Mouse (Mus musculus) G1E-ER4 (cell line): ENCODE data around the gene Erc2. TPM values are rescaled to one million over a fixed set of nuclear protein-coding genes. Genes with fewer than 3 reads are reported as not detected.

Source experiments
- GATA1 ChIP-seq: IDR thresholded peaks from one replicate; pipeline ENCODE4 v1.8.0; 2012; ENCODE audit warnings: low read length, inconsistent platforms
- polyA plus RNA-seq: library from polyadenylated mRNA; stranded (reverse); fragments of >175 nt; gene quantifications from 2 replicates; pipeline ENCODE4 v1.2.3, GENCODE M21; 2012

The Erc2 gene
- polyA plus RNA-seq, 1 experiment = not detected

DNA sequence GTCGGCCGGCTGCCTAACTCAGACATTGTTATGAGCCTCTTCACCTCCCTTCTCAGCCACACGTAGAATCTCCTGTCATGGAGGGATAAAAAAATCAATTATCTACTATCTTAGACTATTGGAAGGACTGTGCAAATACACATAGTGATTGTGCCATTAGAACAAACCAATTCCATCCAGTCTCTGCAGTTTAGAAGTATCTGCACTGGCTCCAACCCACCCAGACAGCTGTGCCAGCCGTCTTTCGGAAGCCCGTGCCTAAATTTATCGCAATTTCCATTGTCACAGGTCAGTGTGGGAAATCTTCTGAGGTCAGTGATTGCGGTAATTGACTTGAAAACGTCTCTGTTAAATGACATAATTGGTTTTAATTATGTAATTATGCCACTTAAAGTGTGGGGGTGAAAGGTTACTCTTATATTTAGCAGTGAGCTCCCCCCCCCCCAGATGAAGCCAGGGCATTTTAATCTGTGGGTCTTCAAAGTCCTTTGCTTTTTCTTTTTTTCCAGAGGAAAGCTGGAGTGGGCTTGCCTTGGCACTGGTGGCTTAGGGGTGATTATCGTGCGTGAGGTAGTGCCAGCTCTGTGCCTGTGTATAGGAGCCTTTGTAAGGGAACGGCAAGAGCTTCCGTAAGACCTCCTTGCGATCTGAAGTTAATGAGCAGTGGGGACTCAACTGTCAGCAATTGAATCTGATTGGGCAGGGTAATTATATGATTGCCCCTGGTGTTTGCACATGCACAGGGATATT is 759.7 kb downstream of the Erc2 start:
- TF ChIP-seq GATA1 = no peak

DNA sequence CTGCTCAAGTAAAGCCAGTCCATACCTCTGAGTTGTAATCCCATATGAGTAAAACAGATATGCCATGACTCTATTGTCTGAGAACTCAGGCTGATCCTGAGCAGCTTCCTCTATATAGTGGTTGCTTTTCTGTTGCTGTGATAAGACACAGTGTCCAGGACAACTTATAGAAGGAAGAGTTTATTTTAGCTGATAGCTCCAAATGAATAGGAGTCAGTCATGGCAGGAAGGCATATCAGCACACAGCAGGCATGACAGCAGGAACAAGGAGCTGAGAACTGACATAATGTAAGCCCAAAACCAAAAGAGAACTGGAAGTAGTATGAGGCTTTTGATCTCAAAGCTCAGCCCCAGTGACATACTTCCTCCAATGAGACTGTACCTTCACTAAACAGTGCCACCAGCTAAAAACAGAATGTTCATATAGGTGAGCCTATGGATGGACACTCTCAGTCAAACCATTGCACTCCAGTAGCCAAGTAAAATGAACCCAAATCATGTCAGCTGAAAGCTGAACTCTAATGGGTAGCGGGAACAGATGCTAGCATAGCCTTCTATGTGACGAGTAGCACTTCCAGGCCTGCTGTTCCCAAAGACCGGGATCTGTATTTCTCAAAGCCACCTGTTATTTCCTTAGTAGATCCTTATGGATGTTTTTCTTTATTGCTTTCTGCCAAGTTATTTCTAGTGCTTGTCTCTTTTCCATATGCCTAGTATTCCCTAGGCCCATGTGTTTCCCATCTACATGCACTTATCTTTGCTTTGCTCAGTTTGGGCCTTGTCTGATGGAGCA is 764.8 kb downstream of the Erc2 start:
- TF ChIP-seq GATA1 = no peak

DNA sequence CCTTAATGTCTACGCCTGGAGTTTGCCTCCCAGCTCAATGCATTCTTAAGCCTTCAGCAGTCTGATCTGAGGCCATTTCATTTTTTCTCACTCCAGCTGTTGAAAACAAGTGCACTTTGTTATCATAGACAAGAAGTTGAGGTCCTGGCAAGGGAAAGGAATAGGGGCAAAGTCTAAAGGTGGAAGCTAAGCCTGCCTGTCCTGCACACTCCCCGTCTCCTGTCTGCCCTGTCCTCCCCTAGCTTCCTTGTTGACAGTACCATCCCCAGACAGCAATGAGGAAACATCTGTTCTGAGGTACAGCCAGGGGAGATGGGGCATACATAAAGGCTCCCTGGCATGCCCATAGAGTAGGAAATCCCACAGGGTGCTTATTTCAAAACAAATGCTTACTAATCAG is 776.7 kb downstream of the Erc2 start:
- no peak for TF ChIP-seq GATA1

DNA sequence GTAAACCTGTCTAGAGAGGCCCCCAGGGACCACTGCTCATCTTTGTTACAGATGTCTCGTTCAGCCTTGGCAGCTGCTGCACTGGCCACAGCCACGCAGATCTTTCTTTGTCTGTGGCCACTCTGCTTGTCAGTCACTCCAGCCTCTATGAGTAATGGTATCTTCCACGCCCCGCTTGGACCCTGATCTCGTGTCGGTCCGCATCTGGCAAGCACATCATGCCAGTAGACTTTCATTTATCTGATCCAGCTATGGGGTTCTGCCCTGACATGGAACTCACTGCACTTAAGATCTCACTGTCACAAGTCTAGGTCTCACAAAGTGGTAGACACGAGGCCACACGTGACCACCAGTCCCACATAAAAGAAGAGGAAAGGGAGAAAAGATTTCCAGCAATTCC is 777.7 kb downstream of the Erc2 start:
- TF ChIP-seq GATA1 = no peak

DNA sequence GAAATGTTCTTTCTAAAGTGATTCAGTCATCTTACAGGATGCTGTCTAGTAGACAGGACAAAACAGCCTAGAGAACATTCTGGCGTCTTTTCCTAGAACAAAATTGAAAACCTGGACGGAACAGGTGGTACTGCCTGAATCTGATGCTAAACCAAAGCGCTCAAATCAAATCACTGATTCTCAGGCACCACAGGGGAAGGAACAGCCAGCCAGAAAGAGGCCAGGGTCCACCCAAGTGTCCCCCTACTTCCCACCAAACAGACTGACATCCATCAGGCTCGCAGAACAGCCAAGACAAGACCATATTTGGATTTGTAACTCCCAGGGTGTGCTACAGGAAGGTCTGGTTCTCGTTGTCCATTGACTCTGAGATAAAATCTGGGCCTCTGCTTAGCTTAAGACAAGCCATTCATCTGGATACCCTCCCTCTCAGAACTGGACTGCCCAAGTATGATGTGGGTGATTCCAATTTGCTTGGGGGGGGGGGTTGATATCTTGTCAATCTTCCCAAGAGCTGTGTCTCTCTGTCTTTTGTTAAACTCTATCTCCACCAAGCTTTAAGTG is 783.1 kb downstream of the Erc2 start:
- TF ChIP-seq GATA1 = no peak

DNA sequence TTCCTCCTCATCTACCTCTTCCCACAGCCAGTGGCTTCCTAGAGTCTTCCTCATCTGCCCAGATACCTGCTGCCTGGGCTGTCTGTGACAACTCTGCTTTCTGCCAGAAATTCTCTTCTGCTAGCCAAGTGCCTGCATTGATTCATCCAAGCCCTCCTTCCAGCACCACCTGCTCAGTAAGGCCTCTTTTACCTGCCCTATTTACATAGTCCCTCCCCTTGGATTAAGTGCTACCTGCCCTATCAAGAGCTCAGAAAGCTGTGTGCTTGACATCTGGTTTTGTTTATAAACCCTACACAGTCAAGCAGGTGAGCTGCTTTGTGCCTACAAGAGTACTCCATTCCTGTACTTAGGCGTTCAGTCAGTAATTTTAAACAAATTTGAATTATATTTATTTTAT is 787.2 kb downstream of the Erc2 start:
- TF ChIP-seq GATA1 = no peak

DNA sequence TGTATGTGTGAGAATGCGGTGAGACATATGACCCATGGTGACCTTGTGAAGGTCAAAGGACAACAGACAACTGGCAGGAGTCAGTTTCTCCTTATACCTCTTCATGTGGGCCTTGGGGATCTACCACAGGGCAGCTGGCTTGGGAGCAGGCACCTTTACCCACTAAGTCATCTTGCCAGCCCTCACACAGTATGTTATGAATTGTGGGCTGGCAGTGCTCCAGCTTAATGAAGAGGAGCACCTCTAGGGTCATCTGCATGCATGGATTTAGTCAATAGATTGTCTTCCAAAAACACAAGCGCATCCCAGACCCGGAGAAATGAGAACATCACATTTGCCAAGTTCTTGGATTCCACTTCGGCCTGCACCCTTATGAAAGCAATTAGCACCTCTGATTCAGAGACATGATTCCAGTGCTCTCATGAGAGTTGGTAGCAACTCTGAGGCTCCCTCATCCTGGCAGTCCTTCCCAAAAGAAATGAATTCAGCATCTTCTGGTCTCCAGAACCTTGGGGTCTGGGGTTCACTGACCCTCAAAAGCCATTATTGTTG is 787.6 kb downstream of the Erc2 start:
- TF ChIP-seq GATA1 = no peak

DNA sequence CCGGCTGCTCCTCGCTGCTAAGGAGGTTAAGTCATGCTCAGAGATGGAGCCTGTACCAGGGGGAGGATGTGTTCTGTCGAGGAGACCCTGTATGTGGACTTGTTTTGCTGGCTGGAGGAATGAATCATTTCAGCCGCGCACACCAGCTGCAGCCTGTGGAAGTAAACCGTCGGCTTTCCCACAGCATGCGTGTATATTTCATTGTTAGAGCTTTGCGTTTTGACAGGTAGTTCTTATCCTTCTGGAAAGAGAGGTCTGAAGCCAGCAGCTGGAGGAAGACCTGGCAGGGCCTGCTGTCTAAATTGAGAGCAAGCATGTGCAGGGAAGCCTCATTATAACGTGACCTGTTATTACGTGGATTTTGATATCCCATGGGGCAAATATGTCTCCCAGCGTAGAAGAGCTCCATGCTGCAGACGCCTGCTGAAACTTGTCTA is 788.6 kb downstream of the Erc2 start:
- no peak for TF ChIP-seq GATA1

DNA sequence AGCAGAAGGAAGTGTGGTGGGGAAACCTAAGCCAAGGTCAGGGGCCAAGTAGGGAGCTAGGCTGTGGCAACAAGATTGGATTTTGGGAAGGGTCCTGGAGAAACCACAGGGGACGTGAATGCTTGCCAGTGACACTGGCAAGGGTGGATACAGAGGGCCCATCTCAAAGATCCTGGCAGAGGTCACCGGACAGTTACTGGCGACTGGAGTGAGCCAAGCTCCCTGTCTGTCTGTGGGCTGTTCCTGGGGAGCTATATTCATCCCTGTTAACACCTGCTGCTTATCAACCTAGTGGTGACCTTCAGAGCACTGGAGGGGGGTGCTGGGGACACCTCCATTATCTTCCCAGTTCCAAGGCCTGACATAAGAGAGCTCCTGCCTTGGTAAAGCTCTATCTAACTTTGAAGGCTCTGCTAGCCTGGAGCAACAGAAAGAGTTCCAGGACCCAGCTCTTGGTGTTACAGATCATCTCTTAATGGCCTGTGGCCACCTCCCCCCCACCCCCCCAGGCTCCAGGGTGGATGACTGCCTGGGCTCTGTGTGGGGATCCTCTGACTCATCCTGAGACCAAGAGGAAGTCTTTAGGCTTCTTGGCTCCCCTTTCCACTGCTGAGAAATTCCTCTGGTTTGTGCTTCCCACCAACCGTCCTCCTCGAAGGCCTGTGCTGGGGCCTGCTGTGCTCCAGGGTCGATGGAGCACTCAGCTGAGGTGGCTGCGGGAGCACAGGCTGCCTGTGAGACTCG is 790.2 kb downstream of the Erc2 start:
- TF ChIP-seq GATA1 = no peak

DNA sequence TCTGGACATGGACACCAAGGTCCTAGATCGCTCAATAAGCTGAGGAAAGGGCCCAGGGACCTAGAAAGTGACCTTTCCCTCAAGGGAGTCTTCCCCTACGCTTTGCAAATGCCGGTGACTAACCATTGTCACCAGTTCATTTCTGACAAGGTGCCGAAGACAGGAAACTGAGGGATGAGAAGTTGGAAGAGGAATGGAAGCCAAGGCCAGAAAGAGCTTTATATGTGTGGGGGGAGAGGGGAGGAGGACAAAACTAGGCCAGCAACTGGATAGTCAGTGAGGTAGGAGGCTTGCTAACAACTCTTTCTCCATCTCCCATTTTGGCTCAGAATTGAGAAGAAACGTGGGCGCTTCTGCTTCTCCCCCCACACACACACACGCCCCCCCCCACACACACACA is 791.3 kb downstream of the Erc2 start:
- no peak for TF ChIP-seq GATA1

DNA sequence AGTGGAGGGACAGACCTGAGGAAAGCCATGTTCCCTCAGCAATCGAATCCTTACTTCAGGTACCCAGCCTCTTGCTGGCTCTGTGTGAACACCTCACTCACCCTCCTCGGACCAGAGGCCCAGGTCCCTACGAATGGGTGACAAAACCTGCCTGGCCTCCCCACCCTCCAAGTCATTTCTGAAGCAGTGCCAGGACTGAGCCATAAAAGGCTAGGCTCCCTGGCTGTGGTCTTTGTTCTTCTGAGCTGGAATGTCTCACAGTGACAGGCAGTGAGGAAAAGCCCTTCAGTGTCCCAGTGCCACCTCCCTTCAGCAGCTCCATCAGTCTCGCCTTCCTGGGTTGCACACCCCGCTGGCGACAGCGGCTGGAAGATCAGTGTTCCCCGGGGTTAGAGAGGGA is 794.8 kb downstream of the Erc2 start:
- TF ChIP-seq GATA1 = no peak

DNA sequence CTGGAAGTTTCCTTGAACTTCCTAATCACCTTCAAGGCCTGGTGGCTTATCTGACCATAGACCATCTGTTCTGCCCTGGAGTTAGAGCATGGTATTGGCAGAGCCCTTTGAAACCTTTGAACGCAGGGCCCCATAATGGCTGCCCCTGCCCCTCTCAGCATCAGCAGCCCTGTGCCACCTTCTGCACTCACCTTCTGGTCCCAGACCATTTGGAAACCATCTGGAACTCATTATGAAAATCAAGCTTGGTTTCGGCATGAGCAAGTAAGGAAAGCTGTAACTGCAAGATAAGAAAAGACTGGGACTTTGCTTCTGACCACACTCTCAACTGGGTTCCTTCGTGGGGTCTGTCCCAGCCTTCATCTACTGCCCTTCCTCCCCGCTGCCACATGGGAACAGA is 796.3 kb downstream of the Erc2 start:
- no peak for TF ChIP-seq GATA1

DNA sequence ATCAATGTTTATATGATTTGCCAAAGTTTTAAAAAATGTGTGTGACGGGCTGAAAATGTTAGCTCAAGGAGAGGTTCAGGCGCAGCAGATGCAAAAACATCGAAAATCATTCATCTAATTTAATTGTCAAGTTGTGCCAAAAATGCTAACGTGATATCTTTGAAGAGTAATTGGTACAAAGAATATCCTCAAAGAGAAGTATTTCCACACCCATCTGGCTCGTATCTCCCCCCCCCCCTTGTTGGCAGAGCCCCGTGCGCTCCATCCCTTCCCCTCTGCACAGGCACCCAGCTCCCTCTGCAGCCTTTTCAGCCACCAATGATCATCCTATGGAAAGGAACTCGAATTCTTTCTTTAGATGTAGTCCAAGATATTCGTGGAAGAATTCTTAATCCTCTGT is 797.0 kb downstream of the Erc2 start:
- TF ChIP-seq GATA1 = no peak

DNA sequence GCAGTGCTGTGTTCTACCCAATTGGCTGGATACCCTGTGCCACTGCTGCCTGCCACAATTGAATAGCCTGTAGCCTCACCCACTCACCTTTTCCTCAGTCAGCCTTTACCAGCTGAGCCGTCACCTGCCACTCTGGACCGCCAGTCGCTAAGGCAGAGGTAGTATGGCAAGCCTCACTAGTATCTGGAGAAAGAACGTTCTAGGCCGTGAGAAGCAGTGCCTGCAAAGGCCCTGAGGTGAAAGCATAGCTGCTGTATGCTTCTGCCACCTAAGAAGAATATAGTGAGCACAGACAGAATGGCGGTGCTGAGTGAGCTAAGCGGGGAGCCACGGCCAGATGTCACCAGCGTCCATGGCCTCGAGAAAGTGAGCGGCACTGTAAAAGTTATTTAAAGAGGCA is 798.4 kb downstream of the Erc2 start:
- TF ChIP-seq GATA1 = no peak

DNA sequence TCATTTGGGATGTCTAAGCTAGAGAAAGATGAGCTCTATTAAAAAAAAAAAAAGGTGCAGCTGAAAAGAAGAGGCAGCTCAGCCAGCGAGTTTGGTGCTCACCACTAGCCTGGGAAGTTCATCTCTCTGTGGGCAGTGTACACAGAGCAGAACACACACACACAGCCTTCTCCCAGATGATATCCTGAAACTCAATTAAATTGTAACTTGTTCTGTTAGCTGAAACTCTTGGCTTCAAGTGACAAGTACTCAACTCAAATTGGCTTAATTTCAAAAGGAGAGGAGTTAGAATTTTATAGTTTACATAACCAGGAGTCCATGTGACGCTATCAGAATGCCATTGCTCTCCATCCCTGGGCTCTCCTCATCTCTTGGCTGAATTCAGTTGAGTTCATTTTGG is 804.4 kb downstream of the Erc2 start:
- TF ChIP-seq GATA1 = no peak
